Mouse (Mus musculus): ENCODE data around the gene Foxe3.

- no peak for TF ChIP-seq CTCF (conservative IDR thresholded peaks at IDR 0.05 in 1 of 2, IDR thresholded peaks at IDR 0.05 in 1 of 2; ENCODE audit: low read depth in 2 of 2, low read length in 2 of 2)
- no peak for TF ChIP-seq POLR2A (IDR thresholded peaks at IDR 0.05; ENCODE audit: low read depth, low read length)
- no peak for TF ChIP-seq ELF1 (IDR thresholded peaks at IDR 0.05; ENCODE audit: low read depth, low read length)
- no peak for TF ChIP-seq TBP (conservative IDR thresholded peaks at IDR 0.05; ENCODE audit: low read depth, low read length)
- no peak for TF ChIP-seq TCF12 (IDR thresholded peaks at IDR 0.05; ENCODE audit: low read depth, low read length)
- no peak for TF ChIP-seq RCOR1 (conservative IDR thresholded peaks at IDR 0.05; ENCODE audit: low read depth, low read length)
- TF ChIP-seq MAX (IDR thresholded peaks at IDR 0.05; ENCODE audit: low read length): no peak
- no peak for TF ChIP-seq NELFE (IDR thresholded peaks at IDR 0.05; ENCODE audit: low read depth, low read length)
- TF ChIP-seq IRF4 (IDR thresholded peaks at IDR 0.05; ENCODE audit: low read depth, low read length): no peak
- TF ChIP-seq ZKSCAN1 (IDR thresholded peaks at IDR 0.05; ENCODE audit: borderline replicate concordance, low read depth, low read length): no peak
These were observed at the start of gene Foxe3 for GRCm38 (mm10) chr4:114925917-114926312.
